Mouse (Mus musculus) embryonic fibroblast, embryonic 13.5 days (primary cell): ENCODE measurements around the gene Slc12a5. TPM values are rescaled to one million over a fixed set of nuclear protein-coding genes. Genes with fewer than 3 reads are reported as not detected.

Source experiments
- H3K27ac ChIP-seq: 2 replicates; pipeline ENCODE4 v1.5.1; 2012; ENCODE audit warnings: low read length, control low read depth, inconsistent platforms; ENCODE audit not compliant: insufficient read depth
- H3K4me1 ChIP-seq: 2 replicates; pipeline ENCODE4 v1.6.1; 2011; ENCODE audit warnings: low read length; ENCODE audit not compliant: control insufficient read depth, insufficient read depth
- H3K4me3 ChIP-seq: 2 replicates; pipeline ENCODE4 v1.5.1; 2011; ENCODE audit warnings: mild to moderate bottlenecking, control low read depth, low read length; ENCODE audit not compliant: insufficient read depth
- CTCF ChIP-seq: IDR thresholded peaks from 2 replicates; pipeline ENCODE4 v1.5.1; 2011; ENCODE audit warnings: mild to moderate bottlenecking, control low read depth, low read length, moderate library complexity, borderline replicate concordance; ENCODE audit not compliant: insufficient read depth
- POLR2A ChIP-seq: IDR thresholded peaks from 2 replicates; pipeline ENCODE4 v1.6.1; 2011; ENCODE audit warnings: low read depth, mild to moderate bottlenecking, control low read depth, low read length, moderate library complexity
- polyA plus RNA-seq: library from polyadenylated mRNA; stranded (reverse); fragments of >200 nt; gene quantifications from 2 replicates; pipeline ENCODE4 v1.2.4, GENCODE M21; 2011; ENCODE audit warnings: low read depth; ENCODE audit not compliant: missing spikeins, insufficient read length

Gene Slc12a5
- polyA plus RNA-seq, 1 experiment: 1.4 TPM

DNA sequence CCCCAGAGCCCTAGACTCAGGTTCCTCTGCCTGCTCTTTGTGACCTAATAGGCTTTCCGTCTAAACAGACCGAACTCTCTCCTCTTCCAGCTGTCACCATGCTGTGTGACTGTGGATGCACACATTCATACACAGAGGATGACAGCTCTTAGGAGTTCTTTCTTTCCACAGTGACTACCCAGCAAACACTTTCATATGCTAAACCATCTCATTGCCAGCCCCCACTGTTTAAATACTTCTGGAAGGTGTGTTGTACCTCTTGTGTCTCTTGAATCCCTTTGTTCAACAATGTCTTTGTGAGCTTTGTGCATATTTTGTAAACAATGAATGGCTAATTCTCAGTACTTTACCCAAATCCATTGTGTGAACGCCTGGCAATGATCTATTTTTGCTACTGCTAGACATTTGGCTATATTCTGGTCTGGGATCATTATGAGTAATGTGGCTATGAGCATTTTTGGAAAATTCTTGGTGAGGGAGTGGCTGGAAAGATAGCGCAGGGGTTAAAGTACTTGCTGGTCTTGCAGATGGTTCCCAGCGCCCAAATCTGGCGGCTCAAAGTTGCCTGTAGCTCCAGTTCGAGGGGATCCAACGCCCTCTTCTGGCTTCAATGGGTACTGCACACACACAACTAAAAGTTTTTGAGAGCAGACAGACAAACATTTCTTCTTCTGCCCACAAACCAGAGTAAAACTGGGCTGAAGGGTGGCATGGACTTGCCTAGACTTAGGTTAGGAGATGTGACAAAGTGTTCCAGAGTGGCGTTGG is 2.9 kb upstream of the Slc12a5 start:
- Histone ChIP-seq H3K4me3 (no peak overlapping the region), H3K27ac (no peak overlapping the region), H3K4me1 (no peaks in the 10 kb centered on the region)
- TF ChIP-seq CTCF (no peak), POLR2A (no peak)

GRCm38 (mm10) chr2:164961506-164962182 is 1.0 kb downstream of the Slc12a5 start:
- no peaks in the 10 kb centered on the region for H3K4me1 ChIP-seq
- TF ChIP-seq POLR2A (no peak), CTCF (peak; percentile 59; the same call in 1 of the 2 replicates)
- no peak overlapping the region for H3K4me3 ChIP-seq
- no peak overlapping the region for H3K27ac ChIP-seq

GRCm38 (mm10) chr2:164962183-164962580 is 1.6 kb downstream of the Slc12a5 start:
- Histone ChIP-seq H3K4me3 (no peak overlapping the region), H3K4me1 (no peaks in the 10 kb centered on the region), H3K27ac (no peak overlapping the region)
- no peak for TF ChIP-seq POLR2A
- TF ChIP-seq CTCF: no peak

GRCm38 (mm10) chr2:164964242-164964894 is 3.8 kb downstream of the Slc12a5 start:
- Histone ChIP-seq H3K4me1 (no peaks in the 10 kb centered on the region), H3K4me3 (no peak overlapping the region), H3K27ac (no peak overlapping the region)
- TF ChIP-seq POLR2A: no peak
- no peak for TF ChIP-seq CTCF

DNA sequence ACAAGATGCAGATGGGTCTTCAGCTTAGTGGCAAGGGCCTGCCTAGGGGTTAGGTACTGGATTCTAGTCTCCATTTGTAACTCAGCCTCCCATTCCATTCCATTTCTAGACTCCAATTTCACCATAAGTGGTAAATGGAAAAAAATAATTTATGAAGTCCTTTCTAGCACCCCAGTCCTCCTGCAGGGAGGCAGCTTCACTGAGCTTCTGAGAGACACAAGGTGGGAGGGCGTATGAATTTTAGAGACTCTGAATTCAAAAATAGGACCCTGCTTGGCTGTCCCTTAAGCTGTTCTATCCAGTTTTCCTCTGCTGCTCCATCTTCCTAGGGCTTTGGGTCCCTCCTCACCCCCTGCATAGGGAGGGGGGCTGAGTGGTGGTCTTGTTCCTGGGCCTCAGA is 4.4 kb downstream of the Slc12a5 start:
- no peak for TF ChIP-seq CTCF
- no peak for TF ChIP-seq POLR2A
- no peak overlapping the region for H3K4me3 ChIP-seq
- no peak overlapping the region for H3K27ac ChIP-seq
- H3K4me1 ChIP-seq: no peaks in the 10 kb centered on the region

GRCm38 (mm10) chr2:164966381-164966780 is 5.8 kb downstream of the Slc12a5 start:
- H3K4me1 ChIP-seq: no peaks in the 10 kb centered on the region
- H3K4me3 ChIP-seq: no peak overlapping the region
- H3K27ac ChIP-seq: no peak overlapping the region
- TF ChIP-seq POLR2A (no peak), CTCF (no peak)

DNA sequence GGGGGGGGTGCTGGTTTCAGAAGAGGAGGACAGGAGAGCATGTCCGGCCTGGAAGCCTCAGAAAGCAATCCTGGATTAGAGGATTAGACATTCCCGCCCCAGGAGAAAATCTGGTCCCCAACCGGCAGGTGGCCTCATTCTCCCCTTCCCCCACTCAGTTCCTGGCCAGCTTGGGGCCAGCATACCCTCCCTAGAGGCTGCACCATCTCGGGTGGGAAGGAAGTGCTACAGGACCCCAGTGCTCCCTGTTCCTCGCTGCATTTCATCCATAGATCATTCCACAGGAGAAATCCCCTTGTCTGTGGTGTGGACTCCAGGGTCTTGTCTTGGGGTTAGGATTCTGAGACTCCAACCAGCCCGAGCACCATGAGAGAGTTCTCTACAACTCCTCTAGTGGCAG is 6.6 kb downstream of the Slc12a5 start:
- TF ChIP-seq CTCF: no peak
- TF ChIP-seq POLR2A: no peak
- H3K4me1 ChIP-seq: no peaks in the 10 kb centered on the region
- H3K4me3 ChIP-seq: no peak overlapping the region
- no peak overlapping the region for H3K27ac ChIP-seq

- Histone ChIP-seq H3K4me1 (no peaks in the 10 kb centered on the region), H3K4me3 (no peak overlapping the region), H3K27ac (no peak overlapping the region)
- no peak for TF ChIP-seq CTCF
Measured at GRCm38 (mm10) chr2:164967761-164968440, 7.3 kb downstream of the Slc12a5 start.

DNA sequence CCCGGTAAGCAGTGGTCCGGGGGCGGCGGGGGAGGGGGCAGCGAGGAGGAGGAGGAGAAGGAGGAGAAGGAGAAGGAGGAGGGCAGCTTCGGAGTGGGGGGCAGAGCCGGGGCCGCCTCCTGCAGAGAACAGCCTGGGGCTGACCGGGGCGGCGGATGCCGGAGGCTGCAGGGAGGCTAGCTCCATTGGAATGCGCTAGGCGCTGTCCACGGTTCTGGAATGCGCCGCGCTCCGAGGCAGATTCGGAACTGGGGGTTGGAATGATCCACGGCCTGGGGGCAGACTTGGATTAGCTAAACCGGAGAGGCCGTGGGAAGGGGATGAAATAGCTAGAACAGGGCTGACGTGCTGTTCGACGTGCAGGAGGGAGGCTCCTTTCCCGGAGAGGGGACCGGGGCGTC is 7.8 kb downstream of the Slc12a5 start:
- no peak overlapping the region for H3K4me3 ChIP-seq
- no peak overlapping the region for H3K27ac ChIP-seq
- H3K4me1 ChIP-seq: no peaks in the 10 kb centered on the region
- TF ChIP-seq POLR2A (no peak), CTCF (no peak)
